Mouse (Mus musculus) thymus, postnatal 25 days (tissue): ENCODE data around the gene Mettl8.

Experiments
- DNase-seq: peaks from one replicate; pipeline ENCODE4 v3.0.0; 2022

Mettl8 gene

DNA sequence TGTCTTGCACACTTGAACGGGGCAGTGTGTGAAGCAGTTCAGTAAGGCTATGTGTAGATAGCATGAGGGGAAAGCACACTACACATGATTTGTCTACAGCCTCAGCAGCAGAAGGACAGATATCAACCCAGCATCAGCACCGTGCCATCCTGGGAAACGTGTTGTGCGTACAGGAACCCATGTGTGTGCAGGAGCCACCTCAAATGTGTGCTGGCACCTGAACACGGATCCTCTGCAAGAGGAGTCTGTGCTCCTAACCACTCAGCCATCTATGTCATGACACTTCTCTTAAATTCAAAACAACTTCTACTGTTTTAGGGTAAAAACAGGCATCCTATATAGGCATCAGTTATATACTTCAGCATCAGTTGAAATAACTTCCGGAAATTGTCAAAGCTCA lies 80.6 kb downstream of the Mettl8 start:
- DNase-seq: no peak

DNA sequence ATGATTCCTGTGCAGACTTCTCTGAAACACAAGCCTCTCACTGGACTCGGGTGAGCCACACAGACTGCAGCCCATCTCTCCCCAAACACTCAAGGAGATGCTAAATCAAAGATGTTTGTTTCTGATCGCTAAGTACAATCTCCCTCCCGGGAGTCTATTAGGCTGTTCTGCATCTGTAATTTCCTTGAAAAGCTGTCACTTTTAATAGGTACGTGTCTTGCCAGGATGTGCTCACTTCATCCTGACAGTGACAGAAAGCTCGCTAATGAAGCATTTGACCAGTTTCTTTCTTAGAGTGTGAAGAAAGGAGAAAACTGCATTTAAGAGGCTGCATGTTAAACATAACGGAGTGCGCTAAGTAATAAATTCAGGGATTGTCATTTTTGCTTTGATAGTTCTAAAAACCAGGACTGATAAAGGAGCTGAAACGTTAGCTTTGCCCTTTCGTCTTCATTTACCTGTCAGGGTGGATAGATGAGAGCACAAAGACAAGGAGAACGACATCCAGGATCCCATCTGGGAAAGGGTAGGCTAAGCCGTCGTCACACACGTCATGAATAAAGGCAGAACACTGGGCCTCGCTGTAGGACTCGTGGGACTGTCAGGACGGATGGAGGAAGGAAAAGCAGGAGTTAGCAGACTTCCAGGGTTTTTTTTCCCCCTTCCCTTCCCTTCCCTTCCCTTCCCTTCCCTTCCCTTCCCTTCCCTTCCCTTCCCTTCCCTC lies 82.4 kb downstream of the Mettl8 start:
- DNase-seq: no peak

DNA sequence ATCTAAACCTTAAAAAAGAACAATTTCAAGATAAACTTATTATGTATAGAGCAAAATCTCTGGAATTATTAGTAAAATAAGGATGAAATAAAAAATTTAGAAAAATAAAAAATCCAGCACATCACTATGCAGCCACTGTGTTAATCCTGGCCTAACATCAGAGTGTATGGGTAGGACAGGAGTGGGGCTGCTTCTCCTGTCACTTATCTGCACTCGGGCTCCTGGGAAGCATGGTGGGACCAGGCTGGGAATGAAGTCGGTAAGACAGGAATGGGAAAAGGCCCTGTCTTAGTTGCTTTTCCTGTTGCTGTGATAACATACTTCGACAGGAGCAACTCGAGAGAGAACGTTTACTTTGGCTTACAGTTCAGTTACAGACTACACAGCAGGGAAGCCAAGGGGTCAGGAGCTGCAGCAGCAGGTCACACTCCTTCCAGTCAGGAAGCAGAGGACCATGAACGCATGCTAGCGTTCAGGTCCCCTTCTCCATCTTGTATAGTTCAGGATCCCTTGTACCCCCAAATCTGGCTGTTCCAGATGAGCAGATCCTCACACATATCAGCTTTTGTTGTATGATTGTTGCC lies 85.1 kb downstream of the Mettl8 start:
- no peak for DNase-seq

DNA sequence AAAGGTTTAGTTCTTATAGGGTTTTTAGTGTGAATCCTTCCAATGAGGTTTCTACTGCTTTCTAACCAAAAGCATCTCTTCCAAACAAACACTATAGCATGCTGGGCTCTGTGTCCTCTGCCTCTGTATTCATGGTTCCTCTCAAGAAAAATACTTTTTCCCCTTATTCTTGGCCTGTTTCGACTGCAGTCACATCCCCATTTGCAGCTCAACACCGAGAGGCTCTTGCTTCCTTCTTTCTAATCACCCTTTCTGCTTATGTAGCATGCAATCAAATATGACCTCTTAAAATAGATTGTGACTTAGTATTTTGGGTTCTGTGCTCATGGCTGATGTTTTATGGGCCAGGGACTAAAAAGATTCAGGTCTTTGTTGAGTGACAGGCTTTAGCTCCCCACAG lies 87.1 kb downstream of the Mettl8 start:
- no peak for DNase-seq

DNA sequence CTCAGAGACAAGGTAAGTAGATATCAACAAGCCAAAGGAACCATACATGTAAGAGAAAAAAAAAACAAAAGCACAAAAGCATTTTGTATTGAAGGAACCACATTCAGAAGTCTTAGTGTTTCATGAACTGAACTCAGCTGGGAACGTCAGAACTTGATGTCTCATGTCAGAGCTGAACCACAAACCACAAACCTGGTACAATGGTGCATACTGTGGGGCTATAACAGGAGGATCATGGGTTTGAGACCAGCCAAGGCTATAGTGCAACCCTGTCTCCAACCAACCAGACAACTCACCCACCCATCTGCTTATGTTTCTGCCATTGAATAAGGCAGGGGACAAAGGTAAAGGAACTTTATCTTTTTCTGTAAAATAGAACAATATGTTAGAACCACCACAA lies 88.2 kb downstream of the Mettl8 start:
- peak; percentile 51 for DNase-seq

DNA sequence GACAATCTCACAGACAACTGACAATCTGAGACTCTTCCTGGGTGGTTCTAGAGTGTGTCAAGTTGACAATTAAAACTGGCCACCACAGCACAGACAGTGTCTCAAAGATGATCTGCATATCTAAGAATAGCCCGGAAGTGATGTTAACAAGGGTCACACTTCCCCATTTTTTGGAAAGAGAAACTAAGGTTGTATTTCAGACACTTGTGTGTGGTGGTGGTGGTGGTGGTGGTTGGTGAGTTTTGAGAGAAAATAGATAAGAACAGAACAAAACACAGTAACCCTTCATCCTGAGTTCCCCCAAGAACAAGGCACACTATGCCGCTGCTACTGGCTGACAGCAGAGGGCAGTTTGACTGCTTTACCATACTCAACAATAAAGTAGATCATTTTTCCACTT lies 90.6 kb downstream of the Mettl8 start:
- no peak for DNase-seq

DNA sequence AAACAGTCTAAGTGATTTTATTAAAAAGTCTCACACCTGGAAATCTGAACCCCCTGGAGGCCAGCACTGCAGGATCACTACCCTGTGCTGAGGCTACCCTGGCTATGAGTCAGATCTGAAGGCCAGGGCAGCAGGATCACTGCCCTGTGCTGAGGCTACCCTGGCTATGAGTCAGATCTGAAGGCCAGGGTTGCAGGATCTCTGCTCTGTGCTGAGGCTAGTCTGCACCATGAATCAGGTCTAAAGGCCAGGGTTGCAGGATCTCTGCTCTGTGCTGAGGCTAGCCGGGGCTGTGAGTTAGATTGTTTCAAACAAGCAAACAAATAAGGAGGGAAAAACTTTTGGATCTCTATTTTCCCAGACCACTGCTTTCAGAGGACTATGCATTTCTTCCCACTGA lies 92.5 kb downstream of the Mettl8 start:
- DNase-seq: no peak

DNA sequence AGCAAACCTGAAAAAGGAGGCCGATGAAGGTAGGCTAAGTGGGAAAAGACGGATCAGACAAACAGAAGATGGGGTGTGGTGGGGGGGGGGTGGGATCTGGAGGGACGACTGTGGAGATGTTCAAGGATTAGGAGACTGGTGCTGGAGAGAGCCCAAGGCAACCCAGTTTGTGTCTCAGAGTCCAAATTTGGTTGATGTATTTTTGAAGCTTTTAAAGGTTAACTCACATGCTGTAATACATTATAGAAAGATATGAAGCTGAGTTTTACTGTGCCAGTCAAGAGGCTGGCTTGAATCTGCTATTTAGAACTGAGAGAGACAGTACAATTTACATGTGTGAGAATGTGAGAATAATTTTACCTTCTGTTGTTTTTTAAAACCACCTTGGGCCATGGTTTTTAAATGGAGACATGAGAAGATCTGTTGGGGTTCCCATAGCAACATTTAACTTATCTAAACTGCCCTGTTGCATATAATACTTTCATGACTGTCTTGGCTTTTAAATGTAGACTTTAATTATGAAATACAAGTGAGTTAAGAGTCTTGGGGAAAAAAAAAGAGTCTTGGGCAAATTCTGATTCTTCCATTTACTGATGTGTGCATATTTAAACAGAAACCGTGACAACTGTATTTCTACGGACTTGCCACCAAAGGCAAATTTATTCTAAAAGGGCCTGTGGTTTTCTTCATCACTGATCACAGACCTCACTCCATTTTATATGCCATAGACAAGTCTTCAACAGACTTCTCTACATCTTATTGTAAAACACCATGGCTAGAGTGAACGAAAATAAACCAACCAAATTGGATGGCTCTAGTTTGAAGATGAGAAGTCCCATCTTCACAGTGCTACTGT lies 94.1 kb downstream of the Mettl8 start:
- no peak for DNase-seq

DNA sequence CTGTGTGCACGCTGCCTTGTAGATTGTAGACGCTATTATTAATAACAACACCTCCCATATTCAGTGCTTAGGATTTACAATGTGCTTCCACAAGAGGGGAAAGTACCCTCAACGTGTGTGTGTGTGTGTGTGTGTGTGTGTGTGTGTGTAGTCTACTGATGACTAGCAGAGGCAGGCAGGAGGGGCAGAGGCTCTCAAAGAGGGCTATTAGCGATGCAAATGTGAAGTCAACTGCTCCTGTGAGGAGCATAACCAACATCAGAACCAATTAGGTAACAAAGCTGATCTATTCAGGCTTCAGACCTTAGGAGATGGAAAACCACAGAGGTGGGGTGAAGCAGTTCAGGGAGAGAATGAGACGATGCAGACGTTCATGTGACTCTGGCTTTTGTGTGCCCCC lies 95.3 kb downstream of the Mettl8 start:
- DNase-seq: no peak

DNA sequence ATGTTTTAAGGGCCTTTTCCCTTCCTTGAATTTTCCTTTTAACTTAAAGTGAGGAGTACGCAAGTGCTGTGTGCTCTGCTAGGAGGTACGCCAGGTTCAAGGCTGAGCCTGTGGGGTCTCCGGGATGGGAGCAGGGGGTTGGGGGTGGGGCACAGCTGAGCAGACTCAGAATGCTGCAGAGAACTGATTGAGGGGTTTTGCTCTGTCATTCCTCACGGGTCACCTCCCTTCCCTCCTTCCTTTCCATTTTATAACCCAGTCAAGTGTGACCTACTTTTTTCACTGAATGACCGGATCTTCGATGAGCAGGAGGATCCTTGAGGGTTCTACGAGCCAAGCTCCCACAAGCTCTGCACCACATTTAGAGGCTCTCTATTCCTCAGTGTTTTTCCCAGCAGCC lies 96.0 kb downstream of the Mettl8 start:
- no peak for DNase-seq

DNA sequence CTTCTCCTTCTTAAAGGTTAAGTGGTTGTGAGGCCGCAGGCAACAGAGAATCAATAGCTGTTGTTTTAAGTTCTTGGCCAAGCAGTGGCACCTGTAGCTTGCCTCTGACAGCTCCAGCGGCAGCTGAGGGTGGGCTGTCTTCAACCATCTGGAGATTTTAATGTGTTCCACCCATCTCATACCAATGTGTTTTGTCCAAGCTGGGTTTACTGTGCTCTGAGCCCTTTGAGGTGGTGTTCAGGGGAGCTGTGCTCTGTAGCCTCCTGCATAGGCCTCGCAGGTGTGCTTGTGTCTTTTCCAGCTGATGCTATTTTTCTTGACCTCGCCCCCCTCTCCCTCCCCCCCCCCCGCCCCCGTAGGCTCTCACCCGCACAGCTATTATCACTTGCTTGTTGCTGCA lies 96.8 kb downstream of the Mettl8 start:
- peak; percentile 44 for DNase-seq

DNA sequence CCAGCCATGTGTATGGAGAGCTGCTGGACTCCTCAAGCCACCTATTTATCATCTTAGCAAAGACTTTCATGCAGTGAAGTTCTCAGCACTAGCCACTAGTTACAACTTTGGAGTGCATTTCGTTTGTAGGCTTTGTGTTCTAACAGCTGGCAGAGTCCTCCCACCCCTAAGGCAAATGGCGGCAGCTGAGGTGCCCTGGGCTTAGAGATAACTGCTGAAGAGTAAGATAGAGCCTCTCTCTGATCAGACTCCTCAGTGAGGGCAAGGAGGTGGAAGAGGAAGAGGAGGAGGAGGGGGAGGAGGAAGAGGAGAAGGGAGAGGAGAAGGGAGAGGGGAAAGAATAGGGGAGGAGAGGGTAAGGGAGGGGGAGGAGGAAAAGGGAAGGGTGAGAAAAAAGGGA lies 101.8 kb downstream of the Mettl8 start:
- DNase-seq: no peak

DNA sequence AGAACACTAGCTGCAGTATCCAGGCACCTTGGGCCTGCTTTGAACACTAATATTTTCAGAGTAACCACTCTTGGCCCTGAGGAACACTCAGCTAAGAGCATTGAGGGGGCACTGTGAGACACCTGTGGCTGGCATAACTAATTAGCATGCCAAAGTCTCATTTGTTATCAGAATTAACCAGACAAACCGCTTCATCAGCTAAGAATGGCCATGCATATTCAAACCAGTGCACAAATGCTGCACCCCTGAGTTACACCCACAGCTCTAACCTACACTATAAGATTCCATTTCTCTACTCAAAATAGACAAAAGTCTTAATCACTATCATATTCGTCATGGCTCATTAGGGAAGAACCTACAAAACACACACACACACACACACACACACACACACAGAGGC lies 103.4 kb downstream of the Mettl8 start:
- DNase-seq: no peak

DNA sequence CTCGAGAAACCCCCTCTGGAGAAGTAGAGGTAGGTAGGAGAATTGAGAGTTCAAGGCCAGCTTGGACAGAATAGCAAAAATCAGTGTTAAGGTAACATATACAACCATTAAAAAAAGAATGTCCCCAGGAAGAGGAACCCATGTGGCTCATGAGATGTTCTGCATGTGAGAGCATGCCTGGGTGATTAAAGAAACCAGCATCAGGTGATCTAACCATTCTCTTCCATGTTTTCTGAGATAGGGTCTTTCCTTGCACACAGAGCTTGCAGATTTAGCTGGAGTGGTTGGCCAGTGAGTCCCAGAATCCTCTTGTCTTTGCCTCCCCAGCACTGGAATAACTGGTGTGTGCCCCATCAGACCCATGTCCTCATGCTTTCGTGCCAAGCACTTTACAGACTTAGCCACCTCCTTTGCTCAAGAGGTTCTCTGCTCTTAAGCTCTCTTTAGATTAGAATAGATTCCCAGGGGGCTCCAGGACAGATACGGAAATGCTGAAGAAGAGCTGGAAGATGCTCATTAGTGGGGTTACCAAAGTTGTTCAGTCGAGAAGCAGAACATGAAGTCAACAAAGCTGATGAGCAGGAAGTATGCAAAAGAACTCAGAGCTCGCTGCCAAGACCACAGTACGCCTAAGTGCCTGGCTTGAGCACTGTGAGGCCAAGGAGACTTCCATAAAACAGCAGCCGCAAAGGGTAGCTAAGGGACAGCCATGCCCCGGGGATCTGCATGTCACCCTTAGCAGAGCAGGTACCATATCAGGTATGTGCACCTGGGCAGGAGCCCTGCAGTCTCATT lies 110.7 kb downstream of the Mettl8 start:
- DNase-seq: no peak

DNA sequence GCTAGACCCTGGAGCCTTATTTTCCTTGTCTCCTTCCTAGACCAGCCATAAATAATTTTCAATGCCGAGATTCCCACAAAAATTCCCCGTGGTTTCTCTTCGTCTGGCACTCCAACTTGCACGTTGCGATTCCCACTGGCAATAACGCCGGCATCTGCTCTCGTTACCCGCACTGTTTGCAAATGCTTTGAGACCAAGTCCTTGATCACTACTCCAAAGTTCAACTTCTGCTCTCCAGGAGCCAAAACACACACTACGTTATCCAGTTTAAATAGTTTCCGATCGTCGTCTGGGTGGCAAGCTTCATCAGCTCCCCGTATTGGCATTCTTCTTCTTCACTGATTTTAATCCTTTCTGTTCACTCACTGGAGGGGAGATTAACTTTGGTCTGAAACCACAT lies 114.6 kb downstream of the Mettl8 start:
- DNase-seq: no peak

DNA sequence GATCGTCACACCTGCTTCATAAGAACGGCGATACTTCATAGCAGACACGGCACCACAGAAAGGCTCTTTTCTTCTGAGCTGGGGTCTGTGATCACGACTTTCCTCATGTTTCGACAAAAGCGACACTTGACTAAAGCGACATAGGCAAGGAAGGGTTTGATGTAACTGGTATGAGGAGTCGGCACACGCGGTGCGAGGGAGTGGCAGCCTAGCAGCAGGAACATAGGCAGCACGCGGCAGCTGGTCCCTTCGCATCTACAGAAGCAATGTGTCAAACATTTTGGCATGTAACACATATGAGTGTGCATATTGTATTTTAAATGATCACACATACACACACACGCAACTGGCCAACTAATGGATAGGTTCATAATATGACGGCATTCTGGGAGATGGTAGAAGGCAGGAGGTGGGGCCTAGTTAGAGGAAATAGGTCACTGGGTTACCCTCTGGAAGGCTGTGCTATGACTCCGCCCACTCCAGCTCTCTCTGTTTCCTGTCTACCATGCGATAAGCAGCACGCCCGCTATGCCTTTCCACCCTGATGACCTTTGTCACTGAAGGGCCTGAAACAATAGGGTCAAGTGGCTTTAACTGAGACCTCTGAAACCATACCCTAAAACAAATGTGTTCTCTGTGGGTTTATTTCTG lies 116.4 kb downstream of the Mettl8 start:
- DNase-seq: peak; percentile 68

DNA sequence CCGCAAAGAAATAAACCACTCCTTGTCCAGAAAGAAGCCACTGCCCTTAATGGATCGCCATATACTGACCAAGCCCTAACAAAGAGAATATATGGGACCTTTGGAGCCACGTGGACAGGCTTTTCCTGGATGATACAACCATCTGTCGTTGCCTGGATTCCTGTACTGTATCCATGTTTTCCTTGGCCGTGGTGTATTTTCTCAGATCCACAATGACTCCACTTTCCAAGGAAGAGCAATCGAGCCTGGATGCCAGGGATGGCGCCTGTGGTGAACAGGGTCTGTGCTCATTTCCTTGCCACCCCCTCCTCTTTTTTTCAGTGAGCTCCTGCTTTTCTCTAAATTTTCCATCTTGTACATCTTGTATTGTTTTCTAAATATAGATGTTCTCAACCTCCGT lies 120.6 kb downstream of the Mettl8 start:
- no peak for DNase-seq

DNA sequence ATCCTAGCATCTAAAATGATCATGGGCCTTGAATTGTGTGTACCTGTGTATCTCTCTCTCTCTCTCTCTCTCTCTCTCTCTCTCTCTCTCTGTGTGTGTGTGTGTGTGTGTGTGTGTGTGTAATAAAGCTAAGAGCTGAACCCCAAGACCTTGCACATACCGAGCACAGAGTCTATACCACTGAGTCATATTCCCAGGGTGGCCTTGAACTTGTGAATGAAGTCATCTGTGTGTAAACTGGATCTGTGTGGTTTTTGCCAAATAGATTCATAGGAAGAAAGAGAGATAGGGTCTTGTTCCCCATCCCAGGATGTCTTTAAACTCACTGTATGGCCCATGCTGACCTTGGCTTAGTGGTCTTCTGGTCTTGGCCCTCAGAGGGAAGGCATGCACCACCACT lies 121.9 kb downstream of the Mettl8 start:
- no peak for DNase-seq

DNA sequence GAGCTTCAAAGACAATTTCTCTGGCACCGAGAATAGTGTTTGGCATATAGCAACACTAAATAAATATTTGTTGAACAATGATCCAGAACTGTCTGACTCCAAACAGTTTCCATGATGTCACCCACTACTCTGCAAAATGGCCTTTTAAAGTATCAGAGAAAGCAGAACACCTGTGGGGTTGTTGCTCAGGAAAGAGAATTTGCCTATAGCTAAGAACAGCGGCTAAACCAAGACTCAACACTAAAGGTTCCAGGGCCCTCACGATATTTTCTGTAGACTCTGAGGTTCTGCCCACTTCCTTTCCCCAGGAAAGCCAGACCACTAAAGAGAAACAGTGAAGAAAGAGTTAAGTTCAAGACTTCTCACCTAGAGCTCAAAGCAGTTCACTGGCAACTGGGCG lies 122.4 kb downstream of the Mettl8 start:
- peak; percentile 61 for DNase-seq

DNA sequence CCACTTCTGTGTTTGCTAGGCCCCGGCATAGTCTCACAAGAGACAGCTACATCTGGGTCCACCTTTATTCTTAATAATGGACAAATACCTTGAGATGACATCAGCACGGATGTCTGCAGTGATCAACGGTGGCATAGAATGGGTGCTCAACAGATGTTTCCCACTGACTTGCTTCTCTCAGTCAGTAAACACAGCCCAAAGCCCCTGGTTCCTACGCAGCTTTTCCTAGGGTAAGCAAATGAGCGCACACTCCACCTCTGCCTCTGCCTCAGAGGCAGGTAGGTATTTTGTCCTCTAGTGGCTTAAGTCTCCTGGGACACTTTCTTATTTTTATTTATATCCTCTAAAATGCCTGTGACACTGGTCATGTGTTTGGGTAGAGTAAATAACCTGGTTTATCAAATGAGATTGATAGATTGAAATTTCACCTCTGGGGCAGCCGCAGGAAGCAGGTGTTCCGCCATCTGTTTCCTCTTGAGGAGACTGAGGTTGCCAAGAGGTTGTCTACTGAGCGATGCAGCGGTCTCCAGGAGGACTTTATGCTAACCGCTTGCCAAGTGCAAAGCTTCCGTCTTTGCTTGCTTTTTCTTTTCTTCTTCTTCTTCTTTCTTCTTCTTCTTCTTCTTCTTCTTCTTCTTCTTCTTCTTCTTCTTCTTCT lies 124.6 kb downstream of the Mettl8 start:
- DNase-seq: peak; percentile 73

DNA sequence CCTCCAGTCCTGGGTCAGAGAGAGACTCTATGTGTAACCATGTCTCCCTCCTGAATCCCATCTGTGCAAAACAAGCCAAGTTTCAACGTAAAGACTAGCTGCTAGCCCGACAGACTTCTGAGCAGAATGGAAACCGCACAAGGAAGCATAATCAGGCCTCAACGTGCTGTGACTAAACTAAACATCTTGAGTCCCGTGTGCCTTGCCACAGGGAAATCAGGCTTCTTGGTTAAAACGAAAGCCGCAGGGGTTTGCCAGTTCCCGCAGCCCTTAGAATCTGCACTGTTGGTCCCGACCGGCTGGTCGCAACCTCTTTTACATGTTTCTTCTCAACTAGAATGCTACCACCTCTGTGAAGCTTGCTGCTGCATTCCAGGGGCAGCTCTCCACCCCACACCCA lies 125.7 kb downstream of the Mettl8 start:
- DNase-seq: peak; percentile 40

DNA sequence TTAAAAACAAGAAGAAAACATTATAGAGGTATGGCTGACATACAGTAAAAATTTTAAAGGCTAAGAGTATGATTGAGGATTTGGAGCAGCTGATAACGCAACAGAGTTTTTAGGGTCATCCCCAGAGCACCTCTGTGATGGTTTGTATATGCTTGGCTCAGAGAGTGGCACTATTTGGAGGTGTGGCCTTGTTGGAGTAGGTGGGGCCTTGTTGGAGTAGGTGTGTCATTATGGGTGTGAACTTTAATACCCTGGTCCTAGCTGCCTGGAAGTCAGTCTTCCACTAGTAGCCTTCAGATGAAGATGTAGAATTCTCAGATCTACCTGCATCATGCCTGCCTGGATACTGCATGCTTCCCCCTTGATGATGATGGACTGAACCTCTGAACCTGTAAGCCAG lies 131.3 kb downstream of the Mettl8 start:
- DNase-seq: no peak
